Mouse (Mus musculus) megakaryocyte, embryonic 14.5 days (primary cell): ENCODE data around the gene Cd248.

Experiments
- FLI1 ChIP-seq: IDR thresholded peaks from 2 replicates; pipeline ENCODE4 v1.6.1; 2012; ENCODE audit warnings: low read length, inconsistent platforms, mixed read lengths
- GATA1 ChIP-seq: IDR thresholded peaks from 3 replicates; pipeline ENCODE4 v1.6.1; 2012; ENCODE audit warnings: mixed read lengths, low read length, inconsistent platforms, borderline replicate concordance

DNA sequence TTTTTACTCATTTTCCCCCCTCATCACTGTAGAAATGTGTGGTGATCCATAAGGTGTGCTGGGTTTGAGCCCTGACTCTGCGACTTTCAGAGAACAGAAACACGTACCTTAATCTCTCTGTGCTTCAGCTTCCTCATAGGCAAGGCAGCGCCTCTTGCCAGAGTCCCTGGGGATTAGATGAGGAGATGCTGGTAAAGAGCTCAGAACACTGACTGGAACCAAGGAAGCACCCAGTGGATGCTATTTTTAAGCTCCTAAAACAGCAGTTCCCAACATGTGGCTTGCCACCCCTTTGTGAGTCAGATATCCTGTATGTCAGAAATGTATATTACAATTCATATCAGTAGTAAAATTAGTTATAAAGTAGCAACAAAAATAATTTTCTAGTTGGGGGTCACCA, 49.7 kb upstream of the Cd248 start:
- TF ChIP-seq GATA1 (no peak), FLI1 (no peak)
